Mouse (Mus musculus): Measurements from ENCODE around the gene Tmco5.

Tmco5 gene

GRCm38 (mm10) chr2:116878391-116878790 lies at the start of gene Tmco5:
TSS of gene Tmco5 (plus strand) at chr2:116878691.
- DNase-seq (ENCODE audit: low spot score) = no peak

DNA sequence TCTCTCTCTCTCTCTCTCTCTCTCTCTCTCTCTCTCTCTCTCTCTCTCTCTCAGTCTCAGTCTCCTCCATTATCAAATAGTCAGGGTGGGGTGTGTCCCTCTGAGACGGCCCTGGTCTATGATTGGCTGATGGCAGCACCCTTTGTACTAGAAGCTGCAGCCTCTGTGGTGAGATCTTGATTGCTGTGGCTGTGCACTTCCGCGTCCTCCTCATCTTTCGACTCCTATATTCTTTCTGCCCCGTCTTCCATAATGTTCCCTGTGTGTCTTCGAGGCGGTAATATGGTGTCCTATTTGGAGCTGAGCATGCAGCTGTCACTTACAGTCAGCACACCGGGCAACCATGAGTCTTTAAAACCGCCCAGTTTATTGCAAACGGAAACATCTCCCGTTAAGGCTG lies 46.6 kb upstream of the Tmco5 start:
- no peak for DNase-seq (ENCODE audit: low spot score)

GRCm38 (mm10) chr2:116837829-116838228 lies 40.7 kb upstream of the Tmco5 start:
- no peak for DNase-seq (ENCODE audit: low spot score)

DNA sequence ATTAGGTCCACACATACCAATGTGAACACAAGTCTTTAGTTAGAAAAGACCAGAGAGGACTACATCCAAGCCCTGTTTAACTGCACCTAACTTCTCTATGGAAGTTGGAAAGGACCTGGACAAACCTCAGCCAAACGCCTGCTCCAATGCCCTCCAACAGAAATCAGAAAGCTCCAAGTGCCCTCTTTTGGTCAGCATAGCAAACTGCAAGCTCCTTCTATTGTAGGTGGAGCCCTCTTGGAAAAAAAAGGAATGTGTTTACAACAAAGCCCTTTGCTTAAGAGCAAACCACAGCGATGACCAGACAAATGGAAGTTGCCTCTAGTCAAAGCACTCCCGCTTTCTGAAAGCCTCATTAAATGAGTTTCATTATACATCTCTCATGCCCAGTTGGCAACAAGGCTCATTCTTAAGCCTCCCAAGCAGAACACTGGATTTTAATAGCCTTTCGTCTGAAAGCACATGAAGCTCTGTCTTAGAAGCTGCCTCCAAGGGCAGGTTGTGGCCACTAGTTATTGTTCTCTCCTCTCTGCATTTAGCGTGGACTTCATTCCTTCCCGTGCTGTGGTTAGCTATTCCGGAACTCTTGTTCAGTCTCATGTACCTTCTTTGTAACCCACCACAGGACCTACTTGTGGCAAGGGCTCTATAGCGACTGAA lies 39.8 kb upstream of the Tmco5 start:
- peak; percentile 80 for DNase-seq (ENCODE audit: low spot score)

GRCm38 (mm10) chr2:116849980-116850636 lies 28.4 kb upstream of the Tmco5 start:
- no peak for DNase-seq (ENCODE audit: low spot score)

- DNase-seq (ENCODE audit: low spot score) = no peak
Measured at GRCm38 (mm10) chr2:116851356-116851755, 27.1 kb upstream of the Tmco5 start.

- no peak for DNase-seq (ENCODE audit: low spot score)
Measured at GRCm38 (mm10) chr2:116852249-116852648, 26.2 kb upstream of the Tmco5 start.

DNA sequence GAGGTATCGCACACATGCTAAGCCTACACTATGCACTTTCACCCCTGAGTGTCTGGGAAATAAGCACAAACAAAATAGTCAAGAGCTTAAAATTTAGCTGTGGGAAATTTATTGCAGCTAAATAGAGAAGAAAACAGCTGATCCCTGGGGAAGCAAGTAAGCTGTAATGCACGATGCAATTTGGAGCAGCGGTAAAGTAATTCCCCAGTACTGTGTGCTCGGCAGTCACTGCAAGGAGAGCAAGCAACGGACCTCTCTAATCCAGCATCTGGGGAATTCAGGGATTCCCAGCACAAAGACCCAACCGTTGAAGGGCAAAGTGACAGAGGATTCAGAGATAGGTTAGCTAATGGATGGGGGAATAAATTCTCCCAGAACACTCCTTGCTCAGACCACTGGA lies 19.8 kb upstream of the Tmco5 start:
- no peak for DNase-seq (ENCODE audit: low spot score)

- DNase-seq (ENCODE audit: low spot score) = no peak
Measured at GRCm38 (mm10) chr2:116876955-116877615, 1.4 kb upstream of the Tmco5 start.

DNA sequence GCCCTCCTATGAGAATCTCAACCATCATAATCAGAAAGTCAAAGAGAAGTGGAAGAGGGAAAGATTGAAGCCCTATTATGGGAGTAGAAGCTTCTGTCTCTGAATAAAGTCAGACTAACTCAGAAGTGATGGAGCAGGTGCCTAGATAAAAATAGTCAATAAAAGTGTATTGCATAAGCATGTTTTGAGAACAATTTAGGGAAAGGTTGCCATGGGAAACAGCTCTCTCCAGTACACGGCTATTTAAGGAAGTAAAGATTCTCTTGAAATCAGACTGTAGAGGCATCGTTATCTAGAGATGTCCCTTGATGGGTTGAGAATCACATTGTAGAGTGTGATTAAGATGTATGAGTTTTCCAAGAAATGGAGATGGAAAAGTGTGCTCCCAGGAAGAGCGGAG lies 1.2 kb downstream of the Tmco5 start:
- no peak for DNase-seq (ENCODE audit: low spot score)

DNA sequence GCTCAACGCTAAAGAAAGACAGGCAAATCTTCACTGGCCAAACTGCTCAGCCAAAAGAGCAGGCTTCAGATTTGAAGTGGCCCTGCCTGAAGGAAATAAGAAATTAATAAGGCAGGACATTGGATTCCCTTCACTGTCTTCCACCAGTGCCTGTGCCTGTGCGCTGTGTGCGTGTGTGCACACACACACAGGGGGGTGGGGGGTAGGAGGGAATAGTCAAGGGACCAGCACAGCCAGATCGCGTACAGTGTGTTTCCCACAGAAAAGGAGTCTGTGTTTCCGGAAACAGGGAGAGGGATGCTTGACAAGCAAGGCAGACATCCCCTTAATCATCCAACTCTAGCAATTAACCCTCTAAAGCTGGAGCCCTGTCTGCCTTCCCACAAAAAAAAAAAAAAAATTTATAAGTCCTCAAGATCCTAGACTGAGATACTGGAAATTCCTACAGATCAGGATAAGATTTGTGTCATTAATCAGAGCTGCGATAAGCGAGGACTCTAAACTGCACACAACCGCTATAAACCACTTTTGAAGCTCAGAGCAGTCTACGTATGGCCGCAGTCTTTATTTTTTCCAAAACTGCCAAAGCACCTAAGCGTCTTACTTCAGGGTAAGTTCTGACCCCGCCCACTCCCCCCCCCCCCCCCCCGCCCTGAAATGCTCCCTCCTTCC lies 15.0 kb downstream of the Tmco5 start:
- DNase-seq (ENCODE audit: low spot score) = no peak

GRCm38 (mm10) chr2:116893988-116894363 lies 15.5 kb downstream of the Tmco5 start:
- DNase-seq (ENCODE audit: low spot score) = peak; percentile 89

DNA sequence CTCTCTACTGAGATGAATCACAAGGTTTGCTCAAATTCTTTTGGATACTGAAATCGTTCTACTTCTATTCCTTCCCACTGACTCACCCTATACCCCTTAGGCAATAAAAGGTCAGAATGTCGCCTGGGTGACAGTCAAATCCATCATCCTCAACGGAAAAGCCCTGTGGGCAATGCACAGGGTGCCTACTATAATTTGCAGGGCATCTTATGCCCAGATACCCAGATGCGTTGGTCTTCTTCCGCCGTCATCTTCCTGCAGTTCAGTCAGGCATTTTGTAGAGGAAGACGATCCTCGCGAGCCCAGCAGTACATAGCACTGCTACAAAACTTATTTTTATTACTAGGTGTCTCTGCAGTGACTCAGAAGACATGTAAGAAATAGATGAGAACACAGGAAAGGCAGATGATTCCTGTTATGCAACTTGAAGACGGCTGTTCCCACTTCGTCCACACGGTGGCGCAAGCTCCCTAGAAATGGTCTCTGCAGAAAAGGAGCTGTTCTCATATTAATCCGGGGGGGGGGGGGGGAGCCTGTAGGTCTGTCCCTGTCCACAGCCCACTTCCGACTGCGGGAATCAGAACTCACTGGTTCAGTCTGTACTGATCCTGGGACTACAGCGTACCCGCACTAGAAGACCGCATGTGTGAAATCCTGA lies 21.3 kb downstream of the Tmco5 start:
- DNase-seq (ENCODE audit: low spot score) = peak; percentile 91

DNA sequence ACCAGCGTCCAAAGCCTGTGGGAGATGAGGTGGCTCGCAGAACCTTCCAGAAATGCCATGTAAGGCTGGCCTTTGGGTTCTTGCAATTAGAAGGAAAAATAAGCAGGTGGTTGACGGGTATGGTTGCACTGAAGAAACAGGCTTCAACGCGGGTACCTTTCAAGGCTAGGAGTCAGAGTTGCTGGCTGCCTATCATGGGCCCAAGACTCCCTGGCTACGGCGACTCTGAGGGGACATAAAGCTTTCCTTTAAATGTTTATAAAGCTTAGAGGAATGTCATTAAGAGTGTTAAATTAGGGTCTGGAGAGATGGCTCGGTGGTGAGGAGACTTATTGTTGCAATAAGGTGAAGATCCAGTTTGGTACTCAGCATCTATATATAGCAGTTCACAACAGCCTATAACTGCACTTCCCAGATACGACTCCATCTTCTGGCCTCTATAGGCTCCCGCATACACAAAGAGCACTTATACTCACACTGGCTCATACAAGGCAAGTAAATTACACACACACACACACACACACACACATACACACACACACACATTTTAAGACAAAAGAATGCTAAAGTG lies 21.9 kb downstream of the Tmco5 start:
- DNase-seq (ENCODE audit: low spot score) = peak; percentile 30

DNA sequence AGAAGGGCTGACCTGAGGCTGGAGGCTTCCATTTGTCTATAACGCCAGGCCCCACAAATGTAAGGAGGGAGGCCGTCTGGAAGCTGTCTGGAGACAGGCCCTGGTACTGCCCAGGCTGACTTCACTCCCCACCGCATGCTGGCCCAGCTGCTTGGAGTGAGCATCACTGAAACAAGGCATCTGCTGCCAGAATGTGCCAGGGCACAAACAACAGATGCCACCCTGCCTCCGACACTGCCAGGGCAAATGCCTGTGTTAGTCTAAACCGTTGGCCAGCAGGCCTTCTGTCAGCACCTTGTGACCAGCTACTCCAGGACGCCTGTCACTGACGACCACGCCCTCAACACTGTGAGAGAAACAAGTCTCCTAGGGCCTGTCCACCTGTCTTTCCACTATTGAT lies 29.8 kb downstream of the Tmco5 start:
- no peak for DNase-seq (ENCODE audit: low spot score)

DNA sequence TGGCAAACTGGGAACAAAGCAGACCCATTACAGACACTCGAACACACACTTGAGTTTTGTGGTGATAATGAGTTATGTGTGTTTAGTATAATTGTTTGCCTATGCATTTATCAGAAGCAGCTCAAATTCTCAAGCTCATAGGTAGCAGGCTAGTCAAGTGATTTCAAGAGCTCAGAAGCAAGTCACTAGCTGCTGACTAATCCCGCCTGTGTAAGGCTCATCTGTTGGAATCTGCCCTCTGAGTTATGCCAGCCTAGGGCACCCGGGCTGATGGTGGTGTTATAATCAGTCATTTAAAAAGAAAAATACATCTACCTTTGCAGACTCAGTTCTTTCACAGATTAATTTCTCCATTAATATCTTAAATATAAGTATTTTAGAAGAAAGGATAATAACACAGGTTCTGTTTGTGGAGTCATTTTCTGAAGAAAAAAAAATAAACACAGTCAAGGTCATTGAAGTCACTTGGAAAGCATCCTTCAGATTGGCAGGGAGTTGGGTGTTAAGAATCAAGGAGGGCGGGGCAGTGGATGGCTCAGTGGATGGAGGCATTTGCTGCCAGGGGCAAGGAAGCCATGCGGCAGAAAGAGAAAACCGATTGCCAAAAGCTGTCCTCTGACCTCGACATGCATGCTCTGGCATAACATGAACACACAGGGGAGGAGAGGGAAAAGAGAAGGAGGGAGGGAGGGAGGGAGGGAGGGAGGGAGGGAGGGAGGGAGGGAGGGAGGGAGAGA lies 34.0 kb downstream of the Tmco5 start:
- no peak for DNase-seq (ENCODE audit: low spot score)

- DNase-seq (ENCODE audit: low spot score) = no peak
Measured at GRCm38 (mm10) chr2:116913677-116914405, 35.4 kb downstream of the Tmco5 start.

- no peak for DNase-seq (ENCODE audit: low spot score)
Measured at GRCm38 (mm10) chr2:116914636-116915035, 36.1 kb downstream of the Tmco5 start.

GRCm38 (mm10) chr2:116918598-116918997 lies 40.1 kb downstream of the Tmco5 start:
- no peak for DNase-seq (ENCODE audit: low spot score)

All from embryo, embryonic 10.5 days (tissue).